Mouse (Mus musculus) bone marrow, adult 2 months (tissue): ENCODE data around the gene Tmem176a. TPM values are rescaled to one million over a fixed set of nuclear protein-coding genes. Genes with fewer than 3 reads are reported as not detected.

Experiments
- H3K27ac ChIP-seq: fragments of 200-500 bp; 2 replicates; pipeline ENCODE4 v1.5.1; 2012; ENCODE audit warnings: low read depth, mild to moderate bottlenecking, control low read depth, inconsistent platforms, low read length; ENCODE audit not compliant: control insufficient read depth, poor library complexity, insufficient read depth
- H3K4me1 ChIP-seq: fragments of 200-500 bp; 2 replicates; pipeline ENCODE4 v1.6.1; 2011; ENCODE audit warnings: low read length; ENCODE audit not compliant: control insufficient read depth, insufficient read depth
- H3K4me3 ChIP-seq: fragments of 200-500 bp; replicated peaks from 2 replicates; pipeline ENCODE3; 2011; ENCODE audit warnings: mild to moderate bottlenecking, low read depth, low read length, control low read depth; ENCODE audit not compliant: control insufficient read depth
- CTCF ChIP-seq: fragments of 200-500 bp; IDR thresholded peaks from 2 replicates; pipeline ENCODE4 v1.5.1; 2011; ENCODE audit warnings: low read length, control low read depth; ENCODE audit not compliant: control insufficient read depth, insufficient read depth
- POLR2A ChIP-seq: fragments of 200-500 bp; IDR thresholded peaks from 2 replicates; pipeline ENCODE4 v1.6.1; 2011; ENCODE audit warnings: low read depth, mild to moderate bottlenecking, control low read depth, low read length, borderline replicate concordance; ENCODE audit not compliant: control insufficient read depth
- WGBS: fragments of 180-500 bp; shearing (Covaris S2); methylation state at CpG from one replicate; pipeline ENCODE4 v1.1.7; 2018; 5-methylcytosine and 5-hydroxymethylcytosine counted together
- polyA plus RNA-seq: library from polyadenylated mRNA; stranded (reverse); fragments of >200 nt; gene quantifications from 2 replicates; pipeline ENCODE4 v1.2.4, GENCODE M21; 2011; ENCODE audit warnings: low replicate concordance; ENCODE audit not compliant: missing spikeins, insufficient read depth, insufficient read length

The Tmem176a gene
- polyA plus RNA-seq, 1 experiment = 17.9 TPM

GRCm38 (mm10) chr6:48857613-48858302 is 17.0 kb downstream of the Tmem176a start:
- TF ChIP-seq POLR2A (no peak), CTCF (no peak)
- WGBS = 40% methylated on average over 8 of the region's 8 CpGs
- Histone ChIP-seq H3K27ac (no peak overlapping the region), H3K4me3 (no peak overlapping the region), H3K4me1 (no peaks in the 10 kb centered on the region)

DNA sequence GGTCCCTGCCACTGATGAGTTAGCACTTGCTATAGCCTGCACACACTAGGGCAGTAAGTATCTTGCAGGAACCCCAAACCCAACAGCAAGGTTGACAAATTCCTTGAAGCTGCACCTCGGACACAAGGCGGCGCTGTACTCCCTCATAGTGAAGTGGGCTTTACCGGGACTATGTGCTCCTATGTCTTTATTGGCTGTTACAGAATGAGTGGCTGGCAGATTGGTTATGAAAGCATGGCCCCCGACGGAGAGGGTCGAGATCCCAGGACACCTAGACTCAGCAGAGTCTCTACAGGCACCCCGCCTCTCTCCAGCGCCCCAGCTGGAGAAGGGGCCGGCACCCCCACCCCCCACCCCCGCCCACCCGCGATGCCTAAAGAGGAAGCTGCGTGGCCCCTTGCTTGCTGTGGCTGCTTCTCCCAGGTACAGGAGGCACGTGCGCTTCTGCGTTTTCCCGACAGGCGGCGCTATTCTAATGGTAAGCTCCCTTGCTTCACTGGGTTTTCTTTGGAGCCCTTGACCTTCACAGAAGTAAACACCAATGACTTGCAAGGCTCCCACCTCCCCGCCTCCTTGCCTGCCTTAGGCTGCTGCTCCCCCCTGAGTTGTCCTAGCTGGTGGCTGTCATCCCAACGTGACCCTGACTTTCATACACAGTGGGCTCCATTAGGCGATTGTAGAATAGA is 19.6 kb downstream of the Tmem176a start:
- no peak overlapping the region for H3K27ac ChIP-seq
- TF ChIP-seq POLR2A (no peak), CTCF (peak; percentile 67)
- no peaks in the 10 kb centered on the region; the same call in 1 of the 2 replicates for H3K4me1 ChIP-seq
- 9% methylated on average over 23 of the region's 23 CpGs for WGBS
- no peak overlapping the region for H3K4me3 ChIP-seq

- no peak overlapping the region for H3K27ac ChIP-seq
- TF ChIP-seq CTCF (no peak), POLR2A (no peak)
- no peaks in the 10 kb centered on the region; the same call in 1 of the 2 replicates for H3K4me1 ChIP-seq
- H3K4me3 ChIP-seq = no peak overlapping the region
- 73% methylated on average over 1 of the region's 1 CpGs for WGBS
Observed at GRCm38 (mm10) chr6:48860851-48861250, 20.1 kb downstream of the Tmem176a start.

GRCm38 (mm10) chr6:48861616-48862280 is 21.0 kb downstream of the Tmem176a start:
- no peak overlapping the region for H3K27ac ChIP-seq
- TF ChIP-seq POLR2A = no peak
- TF ChIP-seq CTCF = no peak
- H3K4me3 ChIP-seq = no peak overlapping the region
- H3K4me1 ChIP-seq = no peaks in the 10 kb centered on the region; the same call in 1 of the 2 replicates
- WGBS = 77% methylated on average over 12 of the region's 12 CpGs

GRCm38 (mm10) chr6:48862816-48863215 is 22.1 kb downstream of the Tmem176a start:
- Histone ChIP-seq H3K4me3 (no peak overlapping the region), H3K27ac (no peak overlapping the region), H3K4me1 (no peaks in the 10 kb centered on the region; the same call in 1 of the 2 replicates)
- TF ChIP-seq CTCF (no peak), POLR2A (no peak)
- WGBS = 74% methylated on average over 4 of the region's 4 CpGs

DNA sequence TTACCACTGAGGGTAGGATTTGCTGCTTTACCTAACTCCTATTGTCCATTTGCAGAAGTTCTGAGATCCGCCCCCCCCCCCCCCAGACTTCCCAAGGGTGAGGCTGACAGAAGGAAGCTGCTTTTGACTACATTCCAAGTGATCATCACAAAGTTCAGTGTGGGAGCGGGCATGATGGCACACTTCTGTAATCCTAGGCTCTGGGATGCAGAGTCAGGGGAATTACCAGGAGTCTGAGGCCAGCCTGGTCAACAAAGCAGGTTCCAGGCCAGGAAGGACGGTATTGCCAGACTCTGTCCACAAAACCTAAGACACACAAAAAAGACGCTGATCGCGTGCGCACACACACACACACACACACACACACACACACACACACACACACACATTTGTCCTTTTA is 22.8 kb downstream of the Tmem176a start:
- WGBS = 82% methylated on average over 7 of the region's 7 CpGs
- H3K4me3 ChIP-seq = no peak overlapping the region
- H3K27ac ChIP-seq = no peak overlapping the region
- no peak for TF ChIP-seq CTCF
- no peak for TF ChIP-seq POLR2A
- H3K4me1 ChIP-seq = no peaks in the 10 kb centered on the region; the same call in 1 of the 2 replicates

- 83% methylated on average over 3 of the region's 3 CpGs for WGBS
- no peak overlapping the region for H3K27ac ChIP-seq
- H3K4me3 ChIP-seq = no peak overlapping the region
- no peaks in the 10 kb centered on the region; the same call in 1 of the 2 replicates for H3K4me1 ChIP-seq
- no peak for TF ChIP-seq CTCF
- TF ChIP-seq POLR2A = no peak
Observed at GRCm38 (mm10) chr6:48864181-48864580, 23.5 kb downstream of the Tmem176a start.

GRCm38 (mm10) chr6:48864723-48865122 is 24.0 kb downstream of the Tmem176a start:
- H3K27ac ChIP-seq = no peak overlapping the region
- H3K4me3 ChIP-seq = no peak overlapping the region
- WGBS = 91% methylated on average over 3 of the region's 3 CpGs
- TF ChIP-seq CTCF (no peak), POLR2A (no peak)
- no peaks in the 10 kb centered on the region; the same call in 1 of the 2 replicates for H3K4me1 ChIP-seq
